In genomic region chr12:113099470-113100237, GRCm38 (mm10) we compare ENCODE assay signal across 8 mouse cellular contexts. TPM values are rescaled to one million over a fixed set of nuclear protein-coding genes. Genes with fewer than 3 reads are reported as not detected.
DNase-seq lines count a peak whose midpoint lies in the region; ATAC-seq and TF ChIP-seq lines count a peak whose summit lies in the region.

No protein-coding gene starts in this region.

- TF ChIP-seq CTCF in bone marrow, adult 2 months (IDR thresholded peaks at IDR 0.05; ENCODE audit: control insufficient read depth, insufficient read depth, low read length) = no peak

- no peaks in the 10 kb centered on the region for H3K27me3 ChIP-seq in heart, embryonic 12.5 days (replicated peaks)
- H3K27me3 ChIP-seq in hindbrain, embryonic 13.5 days = no peaks in the 10 kb centered on the region
- H3K27me3 ChIP-seq in midbrain, embryonic 12.5 days = no peaks in the 10 kb centered on the region

- no peak for TF ChIP-seq POLR2A in bone marrow, adult 2 months (IDR thresholded peaks at IDR 0.05; ENCODE audit: borderline replicate concordance, control insufficient read depth, low read depth, low read length)

- intact Hi-C loops in heart, postnatal 25 days (cut with DNase I) = loop anchor here (5.0 kb wide), 2 partner anchors 142 to 222 kb away; no protein-coding TSS in a partner anchor

- H3K9me3 ChIP-seq in heart, embryonic 12.5 days (replicated peaks) = no peaks in the 10 kb centered on the region
- no peaks in the 10 kb centered on the region for H3K9me3 ChIP-seq in hindbrain, embryonic 13.5 days
- no peaks in the 10 kb centered on the region for H3K9me3 ChIP-seq in midbrain, embryonic 12.5 days

- H3K4me3 ChIP-seq in heart, embryonic 12.5 days = peak overlapping the region; percentile 100
- H3K4me3 ChIP-seq in bone marrow, adult 2 months (replicated peaks; ENCODE audit: control insufficient read depth, low read depth, low read length) = peak overlapping the region; percentile 44
- peak overlapping the region; percentile 92 for H3K4me3 ChIP-seq in hindbrain, embryonic 13.5 days
- peak overlapping the region; percentile 98 for H3K4me3 ChIP-seq in midbrain, embryonic 12.5 days

- no peak for DNase-seq in heart, postnatal 25 days (ENCODE audit: low spot score)
- DNase-seq in urinary bladder, adult 18-20 months (ENCODE audit: low spot score in 2 of 2) = no peak
- no peak for DNase-seq in testis, postnatal 14 days (ENCODE audit: low spot score)

- WGBS in heart, embryonic 12.5 days = 19% methylated on average over 6 of the region's 6 CpGs
- 8% methylated on average over 6 of the region's 6 CpGs for WGBS in bone marrow, adult 2 months
- WGBS in hindbrain, embryonic 13.5 days = 35% methylated on average over 6 of the region's 6 CpGs
- 32% methylated on average over 6 of the region's 6 CpGs for WGBS in midbrain, embryonic 12.5 days

- ATAC-seq in heart, embryonic 12.5 days (ENCODE audit: insufficient number of reproducible peaks, low FRiP score) = no peak
- no peak for ATAC-seq in hindbrain, embryonic 13.5 days (ENCODE audit: low FRiP score)
- no peak for ATAC-seq in midbrain, embryonic 12.5 days (ENCODE audit: low FRiP score, low read depth)
- ATAC-seq in activated CD4-positive, CD25-positive, alpha-beta regulatory T cell, adult 4 months = no peak

- H3K9ac ChIP-seq in heart, embryonic 12.5 days = peak overlapping the region; percentile 100
- peak overlapping the region; percentile 97 for H3K9ac ChIP-seq in hindbrain, embryonic 13.5 days
- peak overlapping the region; percentile 100 for H3K9ac ChIP-seq in midbrain, embryonic 12.5 days (replicated peaks)

- H3K4me1 ChIP-seq in heart, embryonic 12.5 days (replicated peaks) = peaks cover 59% of the 10 kb centered on the region
- no peaks in the 10 kb centered on the region; the same call in 1 of the 2 replicates for H3K4me1 ChIP-seq in bone marrow, adult 2 months (ENCODE audit: control insufficient read depth, insufficient read depth, low read length)
- peaks cover 65% of the 10 kb centered on the region for H3K4me1 ChIP-seq in hindbrain, embryonic 13.5 days (replicated peaks)
- peaks cover 55% of the 10 kb centered on the region for H3K4me1 ChIP-seq in midbrain, embryonic 12.5 days

- H3K36me3 ChIP-seq in heart, embryonic 12.5 days = peaks cover 6% of the 10 kb centered on the region; the same call in 1 of the 2 replicates
- no peaks in the 10 kb centered on the region for H3K36me3 ChIP-seq in hindbrain, embryonic 13.5 days
- H3K36me3 ChIP-seq in midbrain, embryonic 12.5 days = 0 out of 2 replicates have a peak, but pooled peaks cover 6% of the 10 kb centered on the region

- peak overlapping the region; percentile 42; the same call in 1 of the 2 replicates for H3K27ac ChIP-seq in heart, embryonic 12.5 days (ENCODE audit: poor library complexity, severe bottlenecking)
- H3K27ac ChIP-seq in bone marrow, adult 2 months (ENCODE audit: control insufficient read depth, insufficient read depth, low read depth, low read length, poor library complexity) = no peak overlapping the region
- peak overlapping the region; percentile 35; the same call in 1 of the 2 replicates for H3K27ac ChIP-seq in hindbrain, embryonic 13.5 days
- 0 out of 2 replicates have a peak overlapping the region, but pooled peaks have one; percentile 82 for H3K27ac ChIP-seq in midbrain, embryonic 12.5 days (replicated peaks)

- H3K4me2 ChIP-seq in heart, embryonic 12.5 days = peak overlapping the region; percentile 86
- peak overlapping the region; percentile 95 for H3K4me2 ChIP-seq in hindbrain, embryonic 13.5 days
- peak overlapping the region; percentile 95 for H3K4me2 ChIP-seq in midbrain, embryonic 12.5 days (replicated peaks)

RNA-seq across cellular contexts. Expression of gene Mta1, which starts 1.6 kb away (rescaled TPM):
- polyA plus RNA-seq in heart, embryonic 12.5 days (2016; fragmentation: Nextera tagmentation; extraction: Ambion mirVana) = 11.3 and 11.4 TPM in 2 replicates
- total RNA-seq in heart, postnatal 25 days (2021) = 10 to 100 TPM; 48.4 to 49.3 TPM
- 17.9 and 20.9 TPM in 2 replicates for polyA plus RNA-seq in bone marrow, adult 2 months (2011; ENCODE audit: insufficient read depth, insufficient read length, low replicate concordance, missing spikeins)
- 13.7 and 16.6 TPM in 2 replicates for polyA plus RNA-seq in hindbrain, embryonic 13.5 days (2015; fragmentation: Nextera tagmentation; extraction: Ambion mirVana)
- polyA plus RNA-seq in midbrain, embryonic 12.5 days (2016; fragmentation: Nextera tagmentation; extraction: Ambion mirVana) = 19.3 and 20.4 TPM in 2 replicates
- 10 to 100 TPM; 12.9 to 16.0 TPM for polyA plus RNA-seq in activated CD4-positive, CD25-positive, alpha-beta regulatory T cell, adult 4 months (2017; shearing (Covaris generic))

RNA-seq across cellular contexts. Expression of gene Tex22, which starts 25.4 kb away (rescaled TPM):
- polyA plus RNA-seq in heart, embryonic 12.5 days (2016; fragmentation: Nextera tagmentation; extraction: Ambion mirVana) = not detected in 2 replicates
- total RNA-seq in heart, postnatal 25 days (2021) = not detected
- polyA plus RNA-seq in bone marrow, adult 2 months (2011; ENCODE audit: insufficient read depth, insufficient read length, low replicate concordance, missing spikeins) = 1.3 and 3.0 TPM in 2 replicates
- polyA plus RNA-seq in hindbrain, embryonic 13.5 days (2015; fragmentation: Nextera tagmentation; extraction: Ambion mirVana) = 0.40 TPM in 1 of 2 replicates, not detected in the other
- polyA plus RNA-seq in midbrain, embryonic 12.5 days (2016; fragmentation: Nextera tagmentation; extraction: Ambion mirVana) = not detected in 2 replicates
- under 1 TPM in 1 of 2 experiments, not detected in 1; 0.29 TPM for polyA plus RNA-seq in activated CD4-positive, CD25-positive, alpha-beta regulatory T cell, adult 4 months (2017; shearing (Covaris generic))

RNA-seq across cellular contexts. Expression of gene Crip2, which starts 40.4 kb away (rescaled TPM):
- 1,186 and 1,223 TPM in 2 replicates for polyA plus RNA-seq in heart, embryonic 12.5 days (2016; fragmentation: Nextera tagmentation; extraction: Ambion mirVana)
- 1,000 to 10,000 TPM; 1,410 to 1,505 TPM for total RNA-seq in heart, postnatal 25 days (2021)
- polyA plus RNA-seq in bone marrow, adult 2 months (2011; ENCODE audit: insufficient read depth, insufficient read length, low replicate concordance, missing spikeins) = 23.6 and 24.6 TPM in 2 replicates
- 324 and 347 TPM in 2 replicates for polyA plus RNA-seq in hindbrain, embryonic 13.5 days (2015; fragmentation: Nextera tagmentation; extraction: Ambion mirVana)
- 257 and 284 TPM in 2 replicates for polyA plus RNA-seq in midbrain, embryonic 12.5 days (2016; fragmentation: Nextera tagmentation; extraction: Ambion mirVana)
- polyA plus RNA-seq in activated CD4-positive, CD25-positive, alpha-beta regulatory T cell, adult 4 months (2017; shearing (Covaris generic)) = 1 to 10 TPM; 4.5 to 5.6 TPM

RNA-seq across cellular contexts. Expression of gene Crip1, which starts 46.5 kb away (rescaled TPM):
- polyA plus RNA-seq in heart, embryonic 12.5 days (2016; fragmentation: Nextera tagmentation; extraction: Ambion mirVana) = 464 and 485 TPM in 2 replicates
- 100 to 1,000 TPM; 178 to 211 TPM for total RNA-seq in heart, postnatal 25 days (2021)
- 166 and 201 TPM in 2 replicates for polyA plus RNA-seq in bone marrow, adult 2 months (2011; ENCODE audit: insufficient read depth, insufficient read length, low replicate concordance, missing spikeins)
- 47.1 and 48.0 TPM in 2 replicates for polyA plus RNA-seq in hindbrain, embryonic 13.5 days (2015; fragmentation: Nextera tagmentation; extraction: Ambion mirVana)
- 70.4 and 86.3 TPM in 2 replicates for polyA plus RNA-seq in midbrain, embryonic 12.5 days (2016; fragmentation: Nextera tagmentation; extraction: Ambion mirVana)
- polyA plus RNA-seq in activated CD4-positive, CD25-positive, alpha-beta regulatory T cell, adult 4 months (2017; shearing (Covaris generic)) = 1,000 to 10,000 TPM; 1,240 to 2,098 TPM

RNA-seq across cellular contexts. Expression of gene Tedc1, which starts 56.6 kb away (rescaled TPM):
- 24.5 and 26.9 TPM in 2 replicates for polyA plus RNA-seq in heart, embryonic 12.5 days (2016; fragmentation: Nextera tagmentation; extraction: Ambion mirVana)
- total RNA-seq in heart, postnatal 25 days (2021) = under 1 TPM; 0.61 to 0.83 TPM
- polyA plus RNA-seq in bone marrow, adult 2 months (2011; ENCODE audit: insufficient read depth, insufficient read length, low replicate concordance, missing spikeins) = 7.0 and 16.0 TPM in 2 replicates
- 19.9 and 20.7 TPM in 2 replicates for polyA plus RNA-seq in hindbrain, embryonic 13.5 days (2015; fragmentation: Nextera tagmentation; extraction: Ambion mirVana)
- 43.5 and 44.3 TPM in 2 replicates for polyA plus RNA-seq in midbrain, embryonic 12.5 days (2016; fragmentation: Nextera tagmentation; extraction: Ambion mirVana)
- 1 to 10 TPM; 3.5 to 5.0 TPM for polyA plus RNA-seq in activated CD4-positive, CD25-positive, alpha-beta regulatory T cell, adult 4 months (2017; shearing (Covaris generic))

Comparison
In these comparisons a context has a peak if more than half of its experiments do, and no peak if none do; other contexts are left out.
1. H3K4me3 ChIP-seq: peak in every context shown above with its lines; median percentile 100 in heart, embryonic 12.5 days; 98 in midbrain, embryonic 12.5 days; 92 in hindbrain, embryonic 13.5 days; 44 in bone marrow, adult 2 months.
2. RNA of gene Crip2, which starts 40.4 kb away (polyA plus RNA-seq): 1,186 to 1,223 TPM in heart, embryonic 12.5 days, 324 to 347 TPM in hindbrain, embryonic 13.5 days and 257 to 284 TPM in midbrain, embryonic 12.5 days; 23.6 to 24.6 TPM in bone marrow, adult 2 months and 4.5 to 5.6 TPM in activated CD4-positive, CD25-positive, alpha-beta regulatory T cell, adult 4 months; every median in the first group is over 10 times any median in the second.
3. Peak in every context shown above with its lines, with median percentiles within 50 percentile points of each other: H3K4me2 ChIP-seq and H3K9ac ChIP-seq.